In genomic region chr9:89623006-89623760, GRCm38 (mm10) we compare ENCODE assay signal across 8 mouse cellular contexts. TPM values are rescaled to one million over a fixed set of nuclear protein-coding genes. Genes with fewer than 3 reads are reported as not detected.
DNase-seq lines count a peak whose midpoint lies in the region; ATAC-seq and TF ChIP-seq lines count a peak whose summit lies in the region.

Gene Minar1 (minus strand): TSS chr9:89623125.

- H3K4me1 ChIP-seq in kidney, adult 2 months (ENCODE audit: control insufficient read depth, insufficient read depth, low read length), result no peaks in the 10 kb centered on the region
- H3K4me1 ChIP-seq in embryonic facial prominence, embryonic 11.5 days (ENCODE audit: control insufficient read depth, insufficient read depth, low read length), result no peaks in the 10 kb centered on the region; the same call in 1 of the 2 replicates
- peaks cover 9% of the 10 kb centered on the region for H3K4me1 ChIP-seq in hindbrain, postnatal 0 days (ENCODE audit: insufficient read depth, low read length)
- no peaks in the 10 kb centered on the region for H3K4me1 ChIP-seq in liver, embryonic 13.5 days (replicated peaks)

- H3K27me3 ChIP-seq in kidney, adult 2 months (replicated peaks; ENCODE audit: control insufficient read depth, insufficient read depth, low read length), result no peaks in the 10 kb centered on the region; the same call in 1 of the 2 replicates
- peaks cover 16% of the 10 kb centered on the region for H3K27me3 ChIP-seq in embryonic facial prominence, embryonic 11.5 days (ENCODE audit: control insufficient read depth, insufficient read depth, low read length)
- no peaks in the 10 kb centered on the region; the same call in 1 of the 2 replicates for H3K27me3 ChIP-seq in hindbrain, postnatal 0 days (ENCODE audit: insufficient read depth, low read length)
- peaks cover 32% of the 10 kb centered on the region for H3K27me3 ChIP-seq in liver, embryonic 13.5 days

- H3K27ac ChIP-seq in kidney, adult 2 months (ENCODE audit: insufficient read depth, low read depth, low read length), result no peak within 1 kb of the TSS
- no peak within 1 kb of the TSS for H3K27ac ChIP-seq in embryonic facial prominence, embryonic 11.5 days (replicated peaks; ENCODE audit: low read depth, low read length)
- peak within 1 kb of the TSS; percentile 62 for H3K27ac ChIP-seq in hindbrain, postnatal 0 days
- no peak within 1 kb of the TSS for H3K27ac ChIP-seq in liver, embryonic 13.5 days

- DNase-seq in kidney, adult 2 months, result peak; percentile 17
- DNase-seq in kidney, adult 11 months, result no peak
- peak; percentile 78 for DNase-seq in ZHBTc4 (ENCODE audit: low read depth, low spot score)
- peak; percentile 56 for DNase-seq in embryonic facial prominence, embryonic 11.5 days (ENCODE audit: low spot score)
- DNase-seq in hindbrain, postnatal 0 days (ENCODE audit: low spot score), result peak; percentile 61
- DNase-seq in liver, embryonic 13.5 days, result no peak
- peak; percentile 67 for DNase-seq in retina, postnatal 1 day
- no peak for DNase-seq in gastrocnemius, postnatal 25 days

- WGBS in kidney, adult 2 months, result 1% methylated on average over 27 of the region's 27 CpGs
- WGBS in embryonic facial prominence, embryonic 11.5 days, result under 1% methylated on average over 27 of the region's 27 CpGs
- 1% methylated on average over 27 of the region's 27 CpGs for WGBS in hindbrain, postnatal 0 days
- 2% methylated on average over 27 of the region's 27 CpGs for WGBS in liver, embryonic 13.5 days (ENCODE audit: insufficient replicate concordance)

- TF ChIP-seq POLR2A in kidney, adult 2 months (IDR thresholded peaks at IDR 0.05; ENCODE audit: low read depth, low read length), result no peak

- H3K36me3 ChIP-seq in kidney, adult 2 months (ENCODE audit: control insufficient read depth, insufficient read depth, low read length), result no peaks in the 10 kb centered on the region
- no peaks in the 10 kb centered on the region for H3K36me3 ChIP-seq in embryonic facial prominence, embryonic 11.5 days (replicated peaks; ENCODE audit: control insufficient read depth, insufficient read depth, low read depth, low read length)
- no peaks in the 10 kb centered on the region for H3K36me3 ChIP-seq in hindbrain, postnatal 0 days (ENCODE audit: insufficient read depth, low read length)
- no peaks in the 10 kb centered on the region for H3K36me3 ChIP-seq in liver, embryonic 13.5 days

- peak within 1 kb of the TSS; percentile 34 for H3K9ac ChIP-seq in embryonic facial prominence, embryonic 11.5 days (replicated peaks; ENCODE audit: low read length)
- H3K9ac ChIP-seq in hindbrain, postnatal 0 days (replicated peaks; ENCODE audit: low read length), result peak within 1 kb of the TSS; percentile 59
- H3K9ac ChIP-seq in liver, embryonic 13.5 days, result no peak within 1 kb of the TSS

- H3K4me3 ChIP-seq in kidney, adult 2 months (ENCODE audit: insufficient read depth, low read depth, low read length), result no peak within 1 kb of the TSS
- peak within 1 kb of the TSS; percentile 39 for H3K4me3 ChIP-seq in embryonic facial prominence, embryonic 11.5 days (ENCODE audit: low read depth, low read length)
- H3K4me3 ChIP-seq in hindbrain, postnatal 0 days (ENCODE audit: low read length), result peak within 1 kb of the TSS; percentile 60
- peak within 1 kb of the TSS; percentile 35 for H3K4me3 ChIP-seq in liver, embryonic 13.5 days (replicated peaks)

- TF ChIP-seq CTCF in kidney, adult 2 months (conservative IDR thresholded peaks at IDR 0.05; ENCODE audit: insufficient read depth, insufficient read length, low read depth, low read length), result no peak
- peak; percentile 60 for TF ChIP-seq CTCF in hindbrain, postnatal 0 days (IDR thresholded peaks at IDR 0.05; ENCODE audit: low read depth)

- ATAC-seq in embryonic facial prominence, embryonic 11.5 days (replicated peaks; ENCODE audit: insufficient number of reproducible peaks, low FRiP score, low TSS enrichment, low read depth), result peak; percentile 76
- ATAC-seq in hindbrain, postnatal 0 days, result peak; percentile 87
- no peak for ATAC-seq in liver, embryonic 13.5 days (ENCODE audit: low read depth)

- peak within 1 kb of the TSS; percentile 94 for H3K4me2 ChIP-seq in embryonic facial prominence, embryonic 11.5 days (ENCODE audit: low read depth, low read length)
- peak within 1 kb of the TSS; percentile 96 for H3K4me2 ChIP-seq in hindbrain, postnatal 0 days (ENCODE audit: low read depth, low read length)
- H3K4me2 ChIP-seq in liver, embryonic 13.5 days, result peak within 1 kb of the TSS; percentile 46

- H3K9me3 ChIP-seq in embryonic facial prominence, embryonic 11.5 days (replicated peaks; ENCODE audit: control insufficient read depth, low read length), result no peaks in the 10 kb centered on the region
- H3K9me3 ChIP-seq in hindbrain, postnatal 0 days (ENCODE audit: low read length), result no peaks in the 10 kb centered on the region
- no peaks in the 10 kb centered on the region for H3K9me3 ChIP-seq in liver, embryonic 13.5 days (replicated peaks)

RNA-seq across cellular contexts. Expression of gene Minar1, which starts in this region (rescaled TPM):
- polyA plus RNA-seq in kidney, adult 2 months (2012; rRNA removed), result 0.02 and 0.04 TPM in 2 replicates
- polyA plus RNA-seq in embryonic facial prominence, embryonic 11.5 days (2014; fragmentation: Nextera tagmentation; extraction: Ambion mirVana), result 0.03 and 0.07 TPM in 2 replicates
- total RNA-seq in hindbrain, postnatal 0 days (2014; rRNA removed), result 22.8 and 30.7 TPM in 2 replicates
- polyA plus RNA-seq in hindbrain, postnatal 0 days (2015; fragmentation: Nextera tagmentation; extraction: Ambion mirVana), result 6.8 TPM in 2 replicates
- not detected in 2 replicates for polyA plus RNA-seq in liver, embryonic 13.5 days (2015; fragmentation: Nextera tagmentation; extraction: Ambion mirVana)
- not detected for total RNA-seq in gastrocnemius, postnatal 25 days (2021)

Comparison
In these comparisons a context has a peak if more than half of its experiments do, and no peak if none do; other contexts are left out.
1. RNA of gene Minar1 (total RNA-seq): 22.8 to 30.7 TPM in hindbrain, postnatal 0 days; not detected in gastrocnemius, postnatal 25 days; every median in the first group is over 10 times any median in the second.
2. Peak in DNase-seq in kidney, adult 2 months; RNA of the gene not detected or under 1 TPM.
3. Peak in DNase-seq, ATAC-seq, H3K4me3 ChIP-seq, H3K9ac ChIP-seq and H3K4me2 ChIP-seq in embryonic facial prominence, embryonic 11.5 days; RNA of the gene not detected or under 1 TPM.
4. DNase-seq: peak in ZHBTc4 (single experiment), hindbrain, postnatal 0 days (single experiment) and retina, postnatal 1 day (single experiment); none in kidney, adult 11 months (single experiment), liver, embryonic 13.5 days (single experiment) and gastrocnemius, postnatal 25 days (single experiment).
5. H3K4me2 ChIP-seq: peak in every context shown above with its lines; median percentile 96 in hindbrain, postnatal 0 days; 94 in embryonic facial prominence, embryonic 11.5 days; 46 in liver, embryonic 13.5 days.